Mouse (Mus musculus): Measurements from ENCODE around the gene Rtl5. TPM values are rescaled to one million over a fixed set of nuclear protein-coding genes. Genes with fewer than 3 reads are reported as not detected.

The Rtl5 gene
- polyA plus RNA-seq, 1 experiment from 2014 or later, result 2.1 TPM

- Histone ChIP-seq H3K9me3 (replicated peaks; ENCODE audit: low read length) (no peaks in the 10 kb centered on the region), H3K36me3 (ENCODE audit: insufficient read depth, low read length) (no peaks in the 10 kb centered on the region), H3K27me3 (ENCODE audit: insufficient read depth, low read length) (no peaks in the 10 kb centered on the region), H3K9ac (ENCODE audit: low read depth, low read length) (no peak overlapping the region), H3K27ac (no peak overlapping the region), H3K4me2 (ENCODE audit: low read length) (no peak overlapping the region), H3K4me1 (replicated peaks; ENCODE audit: insufficient read depth, low read length) (no peaks in the 10 kb centered on the region), H3K4me3 (replicated peaks; ENCODE audit: low read depth, low read length) (no peak overlapping the region)
- no peak for DNase-seq (ENCODE audit: low spot score)
- WGBS, result 84% methylated on average over 4 of the region's 4 CpGs
- no peak for TF ChIP-seq CTCF (IDR thresholded peaks at IDR 0.05; ENCODE audit: low read depth)
- ATAC-seq (replicated peaks; ENCODE audit: low FRiP score, low read depth), result no peak
Observed at GRCm38 (mm10) chrX:102054009-102054408, 17.1 kb downstream of the Rtl5 start.

GRCm38 (mm10) chrX:102053371-102053770 is 17.7 kb downstream of the Rtl5 start:
- Histone ChIP-seq H3K4me3 (replicated peaks; ENCODE audit: low read depth, low read length) (no peak overlapping the region), H3K27me3 (ENCODE audit: insufficient read depth, low read length) (no peaks in the 10 kb centered on the region), H3K9ac (ENCODE audit: low read depth, low read length) (no peak overlapping the region), H3K9me3 (replicated peaks; ENCODE audit: low read length) (no peaks in the 10 kb centered on the region), H3K27ac (no peak overlapping the region), H3K4me1 (replicated peaks; ENCODE audit: insufficient read depth, low read length) (no peaks in the 10 kb centered on the region), H3K4me2 (ENCODE audit: low read length) (no peak overlapping the region), H3K36me3 (ENCODE audit: insufficient read depth, low read length) (no peaks in the 10 kb centered on the region)
- DNase-seq (ENCODE audit: low spot score), result no peak
- TF ChIP-seq CTCF (IDR thresholded peaks at IDR 0.05; ENCODE audit: low read depth), result no peak
- no peak for ATAC-seq (replicated peaks; ENCODE audit: low FRiP score, low read depth)
- 88% methylated on average over 2 of the region's 2 CpGs for WGBS

- Histone ChIP-seq H3K4me2 (ENCODE audit: low read length) (no peak overlapping the region), H3K27ac (no peak overlapping the region), H3K4me1 (replicated peaks; ENCODE audit: insufficient read depth, low read length) (no peaks in the 10 kb centered on the region), H3K4me3 (replicated peaks; ENCODE audit: low read depth, low read length) (no peak overlapping the region), H3K9me3 (replicated peaks; ENCODE audit: low read length) (no peaks in the 10 kb centered on the region), H3K36me3 (ENCODE audit: insufficient read depth, low read length) (no peaks in the 10 kb centered on the region), H3K27me3 (ENCODE audit: insufficient read depth, low read length) (no peaks in the 10 kb centered on the region), H3K9ac (ENCODE audit: low read depth, low read length) (no peak overlapping the region)
- no peak for DNase-seq (ENCODE audit: low spot score)
- 76% methylated on average over 4 of the region's 4 CpGs for WGBS
- no peak for ATAC-seq (replicated peaks; ENCODE audit: low FRiP score, low read depth)
- TF ChIP-seq CTCF (IDR thresholded peaks at IDR 0.05; ENCODE audit: low read depth), result no peak
Observed at GRCm38 (mm10) chrX:102051225-102051624, 19.9 kb downstream of the Rtl5 start.

GRCm38 (mm10) chrX:102050552-102050951 is 20.6 kb downstream of the Rtl5 start:
- TF ChIP-seq CTCF (IDR thresholded peaks at IDR 0.05; ENCODE audit: low read depth), result no peak
- Histone ChIP-seq H3K4me3 (replicated peaks; ENCODE audit: low read depth, low read length) (no peak overlapping the region), H3K4me1 (replicated peaks; ENCODE audit: insufficient read depth, low read length) (no peaks in the 10 kb centered on the region), H3K9ac (ENCODE audit: low read depth, low read length) (no peak overlapping the region), H3K36me3 (ENCODE audit: insufficient read depth, low read length) (no peaks in the 10 kb centered on the region), H3K9me3 (replicated peaks; ENCODE audit: low read length) (no peaks in the 10 kb centered on the region), H3K4me2 (ENCODE audit: low read length) (no peak overlapping the region), H3K27me3 (ENCODE audit: insufficient read depth, low read length) (no peaks in the 10 kb centered on the region), H3K27ac (no peak overlapping the region)
- no peak for DNase-seq (ENCODE audit: low spot score)
- ATAC-seq (replicated peaks; ENCODE audit: low FRiP score, low read depth), result no peak
- WGBS, result 73% methylated on average over 6 of the region's 6 CpGs

- no peak overlapping the region for H3K4me2 ChIP-seq (ENCODE audit: low read length)
- WGBS, result 76% methylated on average over 4 of the region's 4 CpGs
- no peak for TF ChIP-seq CTCF (IDR thresholded peaks at IDR 0.05; ENCODE audit: low read depth)
- no peaks in the 10 kb centered on the region for H3K9me3 ChIP-seq (replicated peaks; ENCODE audit: low read length)
- DNase-seq (ENCODE audit: low spot score) (no peak), ATAC-seq (replicated peaks; ENCODE audit: low FRiP score, low read depth) (no peak)
- H3K9ac ChIP-seq (ENCODE audit: low read depth, low read length), result no peak overlapping the region
- no peak overlapping the region for H3K4me3 ChIP-seq (replicated peaks; ENCODE audit: low read depth, low read length)
- no peak overlapping the region for H3K27ac ChIP-seq
- no peaks in the 10 kb centered on the region for H3K36me3 ChIP-seq (ENCODE audit: insufficient read depth, low read length)
- H3K27me3 ChIP-seq (ENCODE audit: insufficient read depth, low read length), result no peaks in the 10 kb centered on the region
- no peaks in the 10 kb centered on the region for H3K4me1 ChIP-seq (replicated peaks; ENCODE audit: insufficient read depth, low read length)
Observed at GRCm38 (mm10) chrX:102042386-102042785, 28.7 kb downstream of the Rtl5 start.

- Histone ChIP-seq H3K36me3 (ENCODE audit: insufficient read depth, low read length) (no peaks in the 10 kb centered on the region), H3K4me1 (replicated peaks; ENCODE audit: insufficient read depth, low read length) (no peaks in the 10 kb centered on the region), H3K27ac (no peak overlapping the region), H3K4me2 (ENCODE audit: low read length) (no peak overlapping the region), H3K27me3 (ENCODE audit: insufficient read depth, low read length) (no peaks in the 10 kb centered on the region), H3K9ac (ENCODE audit: low read depth, low read length) (no peak overlapping the region), H3K9me3 (replicated peaks; ENCODE audit: low read length) (no peaks in the 10 kb centered on the region), H3K4me3 (replicated peaks; ENCODE audit: low read depth, low read length) (no peak overlapping the region)
- TF ChIP-seq CTCF (IDR thresholded peaks at IDR 0.05; ENCODE audit: low read depth), result no peak
- 62% methylated on average over 7 of the region's 7 CpGs for WGBS
- ATAC-seq (replicated peaks; ENCODE audit: low FRiP score, low read depth) (no peak), DNase-seq (ENCODE audit: low spot score) (no peak)
Observed at GRCm38 (mm10) chrX:102041562-102041961, 29.5 kb downstream of the Rtl5 start.

GRCm38 (mm10) chrX:102037506-102037905 is 33.6 kb downstream of the Rtl5 start:
- 69% methylated on average over 2 of the region's 2 CpGs for WGBS
- no peaks in the 10 kb centered on the region for H3K36me3 ChIP-seq (ENCODE audit: insufficient read depth, low read length)
- H3K27ac ChIP-seq, result no peak overlapping the region
- H3K9me3 ChIP-seq (replicated peaks; ENCODE audit: low read length), result no peaks in the 10 kb centered on the region
- no peaks in the 10 kb centered on the region for H3K27me3 ChIP-seq (ENCODE audit: insufficient read depth, low read length)
- H3K4me1 ChIP-seq (replicated peaks; ENCODE audit: insufficient read depth, low read length), result no peaks in the 10 kb centered on the region
- no peak overlapping the region for H3K4me2 ChIP-seq (ENCODE audit: low read length)
- no peak for DNase-seq (ENCODE audit: low spot score)
- no peak for ATAC-seq (replicated peaks; ENCODE audit: low FRiP score, low read depth)
- H3K4me3 ChIP-seq (replicated peaks; ENCODE audit: low read depth, low read length), result no peak overlapping the region
- no peak overlapping the region for H3K9ac ChIP-seq (ENCODE audit: low read depth, low read length)
- TF ChIP-seq CTCF (IDR thresholded peaks at IDR 0.05; ENCODE audit: low read depth), result no peak
